ENCODE assay signal across 8 mouse cellular contexts in the genomic region with DNA sequence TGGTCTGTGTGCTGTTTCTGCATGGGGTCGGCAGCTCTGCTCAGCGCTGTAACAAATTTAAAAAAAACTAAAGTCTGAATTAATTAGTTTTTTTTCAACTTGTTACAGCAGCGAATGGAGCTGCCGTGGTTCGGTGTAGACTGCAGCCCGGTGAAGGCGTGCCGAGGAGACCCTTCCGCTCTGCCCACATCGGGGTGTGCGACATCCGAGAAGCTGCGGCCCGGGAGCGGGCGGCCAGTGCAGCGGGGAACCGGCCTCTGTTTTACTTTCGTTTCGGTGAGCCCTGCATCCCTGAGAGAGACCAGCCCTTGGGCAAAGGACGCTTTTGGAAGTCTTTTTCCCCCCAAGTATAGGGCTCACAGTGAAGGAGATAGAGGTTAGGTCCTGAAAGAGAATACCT.
DNase-seq lines count a peak whose midpoint lies in the region; ATAC-seq lines count a peak whose summit lies in the region.

No protein-coding gene starts in this region.

- no peaks in the 10 kb centered on the region for H3K27me3 ChIP-seq in heart, embryonic 15.5 days
- no peaks in the 10 kb centered on the region for H3K27me3 ChIP-seq in stomach, embryonic 15.5 days (replicated peaks)

- H3K4me1 ChIP-seq in heart, embryonic 15.5 days (replicated peaks): peaks cover 12% of the 10 kb centered on the region
- H3K4me1 ChIP-seq in stomach, embryonic 15.5 days: 0 out of 2 replicates have a peak, but pooled peaks cover 3% of the 10 kb centered on the region

- H3K4me3 ChIP-seq in heart, embryonic 15.5 days: peak overlapping the region; percentile 48
- peak overlapping the region; percentile 33 for H3K4me3 ChIP-seq in stomach, embryonic 15.5 days (replicated peaks)

- peak overlapping the region; percentile 22; the same call in 1 of the 2 replicates for H3K27ac ChIP-seq in heart, embryonic 15.5 days
- no peak overlapping the region for H3K27ac ChIP-seq in stomach, embryonic 15.5 days

- peak overlapping the region; percentile 51 for H3K9ac ChIP-seq in heart, embryonic 15.5 days
- no peak overlapping the region for H3K9ac ChIP-seq in stomach, embryonic 15.5 days

- peak; percentile 11 for DNase-seq in right cerebral cortex, postnatal 14 days
- no peak for DNase-seq in right cerebral cortex, postnatal 36 days (ENCODE audit: low spot score in 2 of 2)
- peak; percentile 21 to 58 for DNase-seq in kidney, postnatal 36 days
- no peak for DNase-seq in adipocyte (ENCODE audit: low spot score)

- H3K4me2 ChIP-seq in heart, embryonic 15.5 days: peak overlapping the region; percentile 62
- H3K4me2 ChIP-seq in stomach, embryonic 15.5 days: peak overlapping the region; percentile 42

- H3K9me3 ChIP-seq in heart, embryonic 15.5 days (replicated peaks): no peaks in the 10 kb centered on the region
- no peaks in the 10 kb centered on the region for H3K9me3 ChIP-seq in stomach, embryonic 15.5 days

- ATAC-seq in common myeloid progenitor, adult 5-6 weeks (replicated peaks; ENCODE audit: low read depth, poor library complexity, severe bottlenecking): peak; percentile 65
- ATAC-seq in heart, embryonic 15.5 days (replicated peaks; ENCODE audit: insufficient number of reproducible peaks, insufficient read depth, low FRiP score, low read depth): peak; percentile 73; the same call in 1 of the 2 replicates
- ATAC-seq in megakaryocyte, adult 5-6 weeks (ENCODE audit: poor library complexity, severe bottlenecking): peak; percentile 80
- ATAC-seq in stomach, embryonic 15.5 days (ENCODE audit: insufficient read depth, low FRiP score, low read depth): no peak; the same call in 1 of the 2 replicates

- 54% methylated on average over 21 of the region's 21 CpGs for WGBS in heart, embryonic 15.5 days
- WGBS in stomach, embryonic 15.5 days: 51% methylated on average over 21 of the region's 21 CpGs

- H3K36me3 ChIP-seq in heart, embryonic 15.5 days: no peaks in the 10 kb centered on the region
- no peaks in the 10 kb centered on the region for H3K36me3 ChIP-seq in stomach, embryonic 15.5 days

Comparison
In these comparisons a context has a peak if more than half of its experiments do, and no peak if none do; other contexts are left out.
1. DNase-seq: peak in right cerebral cortex, postnatal 14 days (single experiment) and kidney, postnatal 36 days (2 of 2); none in right cerebral cortex, postnatal 36 days (0 of 2) and adipocyte (single experiment).